Mouse (Mus musculus) 416B (cell line): ENCODE data around the gene Hs3st3b1.

ENCODE experiments used
- DNase-seq: peaks from one replicate; pipeline ENCODE4 v3.0.0; 2011; ENCODE audit warnings: low read depth

The Hs3st3b1 gene

DNA sequence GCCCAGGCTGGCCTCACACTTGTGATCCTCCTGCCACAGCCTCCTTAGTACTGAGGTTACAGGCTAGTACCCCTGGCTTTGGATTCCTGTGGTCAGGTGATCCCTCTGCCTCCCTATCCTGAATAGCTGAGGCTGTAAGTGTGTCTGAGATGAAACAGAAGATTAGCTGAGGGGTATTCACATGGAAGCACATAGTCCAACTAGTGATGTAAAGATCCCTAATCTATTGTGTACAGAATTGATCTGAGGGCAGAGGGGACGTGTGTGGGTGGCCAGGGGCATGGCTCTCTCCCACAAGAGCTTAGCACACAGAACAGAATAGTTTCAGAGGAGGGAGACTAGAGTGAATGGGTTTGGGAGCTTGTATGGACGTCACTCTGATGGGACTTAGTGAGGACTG lies 41.8 kb downstream of the Hs3st3b1 start:
- no peak for DNase-seq

DNA sequence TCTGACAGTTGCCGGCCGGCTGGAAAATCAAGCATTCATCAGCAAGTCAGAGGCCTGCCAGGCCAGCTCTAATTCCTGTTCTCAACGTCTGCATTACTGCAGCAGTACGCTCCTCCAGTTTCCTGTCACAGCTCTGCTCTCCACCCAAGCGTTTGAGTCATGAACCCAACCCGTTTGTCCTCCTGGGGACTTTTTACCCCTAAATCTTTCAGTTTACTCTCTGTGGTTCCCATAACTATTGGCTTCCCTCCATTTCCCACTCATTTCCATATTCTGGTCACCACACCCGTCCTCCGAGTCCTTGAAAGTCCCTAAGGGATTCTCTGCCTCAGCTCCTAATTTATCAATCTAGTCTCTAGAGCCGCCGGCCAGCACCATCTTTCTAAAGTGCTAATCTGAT lies 42.8 kb downstream of the Hs3st3b1 start:
- no peak for DNase-seq

DNA sequence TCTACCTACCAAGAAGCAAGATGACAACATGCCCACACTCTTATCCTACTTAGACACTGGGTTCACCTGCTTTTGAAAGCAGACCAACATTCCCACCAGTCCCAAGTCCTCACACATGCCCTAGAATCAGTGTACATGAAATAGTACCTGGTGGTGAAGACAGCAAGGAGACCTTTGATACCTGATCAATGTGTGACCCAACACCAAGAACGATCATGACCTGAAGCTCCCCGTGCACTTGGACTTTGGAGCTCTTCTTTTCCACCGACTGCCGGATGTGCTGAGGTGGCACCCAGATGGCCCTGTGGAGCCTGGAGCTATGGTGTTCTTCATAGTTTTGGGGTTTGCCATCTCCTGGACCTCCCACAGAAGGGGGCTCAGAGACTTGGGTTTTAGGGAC lies 43.5 kb downstream of the Hs3st3b1 start:
- no peak for DNase-seq

DNA sequence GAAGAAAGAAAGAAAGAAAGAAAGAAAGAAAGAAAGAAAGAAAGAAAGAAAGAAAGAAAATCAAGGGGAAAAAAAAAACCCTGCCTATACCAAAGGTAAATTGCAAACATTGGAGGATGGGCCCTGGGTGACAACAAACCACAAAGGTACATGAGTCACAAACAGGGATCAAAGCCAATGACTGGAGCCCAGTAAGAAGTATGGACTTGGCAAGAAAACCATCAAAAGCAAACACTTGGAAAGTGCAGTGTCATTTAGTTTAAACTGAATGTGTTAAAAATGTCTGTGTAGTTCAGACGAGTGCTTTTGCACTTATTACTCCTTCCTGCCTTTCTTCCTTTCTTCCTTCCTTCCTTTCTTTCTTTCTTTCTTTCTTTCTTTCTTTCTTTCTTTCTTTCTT lies 59.3 kb downstream of the Hs3st3b1 start:
- peak; percentile 28 for DNase-seq

DNA sequence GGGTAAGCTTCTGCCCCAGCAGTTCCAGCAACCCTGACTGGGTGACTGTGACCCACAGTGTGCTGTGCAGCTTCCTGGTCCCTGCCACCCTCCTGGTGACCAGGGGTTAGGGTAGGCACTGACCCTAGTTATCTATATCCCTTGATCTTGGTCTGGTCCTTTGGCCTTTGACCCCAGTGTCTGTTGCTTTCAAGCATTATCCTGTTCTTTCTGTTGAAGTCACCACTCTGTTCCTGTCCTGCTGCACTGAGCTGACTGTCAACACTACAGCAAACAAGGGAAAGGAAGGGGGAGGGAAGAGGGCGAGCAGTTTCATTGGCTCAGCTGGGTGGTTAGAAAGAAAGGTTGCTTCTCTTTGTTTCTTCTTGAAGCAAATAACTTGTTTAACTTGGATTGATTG lies 60.1 kb downstream of the Hs3st3b1 start:
- no peak for DNase-seq

DNA sequence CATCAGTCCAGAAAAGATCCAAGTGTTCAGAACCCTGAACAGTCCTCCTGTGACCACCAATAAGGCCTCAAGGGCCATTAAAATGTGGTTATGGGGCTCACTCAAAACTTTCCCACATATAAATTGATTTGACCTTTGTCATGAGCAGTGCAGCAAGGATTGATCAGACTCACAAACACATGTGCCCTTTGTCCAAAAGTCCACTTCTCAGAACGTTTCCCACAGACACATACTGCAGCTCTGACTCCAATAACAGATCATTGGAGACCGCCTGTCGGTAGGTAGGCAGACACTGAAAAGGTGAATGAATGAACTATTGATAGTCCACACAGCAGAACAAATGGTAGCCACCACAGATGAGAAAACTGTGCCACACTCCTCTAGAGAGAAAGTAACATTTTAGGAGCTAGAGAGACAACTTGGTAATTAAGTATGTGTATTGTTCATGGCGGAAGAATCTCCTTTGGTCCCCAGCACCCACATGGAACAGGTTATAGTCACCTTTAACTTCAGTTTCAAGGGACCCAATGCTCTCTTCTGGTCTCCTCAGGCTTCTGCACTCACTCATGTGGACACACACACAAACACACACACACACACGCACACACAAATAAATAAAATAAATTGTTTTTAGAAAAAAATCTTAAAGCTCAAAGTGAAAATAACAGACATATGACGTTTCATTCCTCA lies 70.9 kb downstream of the Hs3st3b1 start:
- DNase-seq: no peak

DNA sequence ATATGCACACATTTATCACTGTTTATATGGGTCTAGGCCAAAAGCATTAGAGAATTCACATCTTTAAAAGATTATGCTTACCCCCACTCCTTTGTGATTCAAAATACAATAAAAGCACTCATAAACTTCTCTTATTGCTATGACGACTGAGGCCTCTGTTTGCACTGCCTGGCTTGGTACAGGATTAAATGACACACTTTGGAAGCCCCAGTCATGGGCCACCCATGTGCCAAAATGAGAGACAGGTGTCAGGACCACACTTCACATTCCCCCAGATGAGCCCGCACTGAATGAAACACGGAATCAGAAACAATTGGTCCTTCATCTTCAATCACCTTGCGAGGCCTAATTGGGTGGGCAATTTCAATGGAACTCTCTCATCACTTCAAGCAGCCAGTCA lies 71.8 kb downstream of the Hs3st3b1 start:
- DNase-seq: no peak

DNA sequence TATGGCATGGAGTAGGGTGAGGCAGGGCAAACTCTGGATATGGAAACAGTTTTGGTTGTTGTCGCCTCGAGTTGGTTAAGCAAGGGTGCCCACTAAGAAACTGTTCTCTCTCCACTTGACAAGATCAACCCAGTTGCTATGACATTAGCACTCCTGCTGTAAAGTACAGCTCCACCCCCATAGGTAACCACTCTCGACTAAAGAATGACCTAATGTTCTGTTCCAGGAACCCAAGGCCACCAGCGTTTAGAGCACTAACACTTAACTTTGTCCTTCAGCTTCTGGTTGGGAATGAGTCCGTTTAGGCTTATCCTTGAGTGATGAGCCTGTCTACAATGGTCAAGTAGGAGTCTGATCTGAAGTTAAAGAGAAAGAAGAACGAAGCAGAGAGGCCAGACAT lies 76.7 kb downstream of the Hs3st3b1 start:
- DNase-seq: no peak

DNA sequence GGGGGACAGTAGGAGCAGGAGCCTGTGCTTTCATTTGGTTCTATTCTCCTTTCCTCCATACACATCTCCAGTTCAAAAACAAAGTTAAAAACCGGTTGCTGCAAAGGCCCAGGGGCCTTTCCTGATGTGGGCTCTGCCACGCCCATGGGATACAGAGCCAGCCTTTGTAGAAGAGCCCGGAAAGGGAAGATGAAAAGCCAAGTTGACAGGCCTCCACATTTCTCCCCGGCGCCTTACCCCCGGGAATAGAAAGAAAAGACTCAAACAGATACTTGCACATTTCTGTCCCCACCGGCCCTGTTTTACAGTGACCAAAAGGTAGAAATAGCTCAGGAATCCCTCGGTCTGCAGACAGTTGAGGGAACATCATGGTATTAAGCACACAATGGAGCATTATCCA lies 77.4 kb downstream of the Hs3st3b1 start:
- no peak for DNase-seq

DNA sequence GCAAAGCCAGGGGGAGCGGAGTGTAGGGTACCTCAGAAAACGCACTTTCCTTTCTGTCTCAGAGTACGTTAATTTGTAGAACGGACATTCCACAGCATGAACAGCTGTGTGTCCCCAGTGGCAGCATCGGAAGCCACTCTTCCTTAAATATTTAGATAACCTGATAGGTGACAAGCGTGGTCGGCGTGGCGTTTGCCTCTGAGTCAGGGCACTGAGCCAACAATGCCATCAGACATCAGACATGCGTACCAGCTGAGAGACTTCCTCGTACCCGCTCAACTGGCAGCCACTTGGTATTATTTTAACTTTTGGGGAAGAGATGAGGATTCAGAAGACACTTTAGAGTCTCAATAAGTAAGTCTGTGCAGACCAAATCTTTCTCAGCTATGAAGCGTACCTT lies 84.6 kb downstream of the Hs3st3b1 start:
- no peak for DNase-seq
